Mouse (Mus musculus) midbrain, embryonic 16.5 days (tissue): ENCODE measurements at regions not wholly inside any gene's neighbourhood (a gene's known extent, or its start where the extent isn't known, plus 50 kb on each side); places are given as distances from the start of the nearest gene placed in this dataset.

Source experiments
- ATAC-seq: fragments of 200-750 bp; cut with Nextera tagmentation; 2 replicates; pipeline ENCODE4 v1.8.0; 2017; ENCODE audit warnings: moderate TSS enrichment
- H3K27ac ChIP-seq: fragments of 300-500 bp; sonication (generic); 2 replicates; pipeline ENCODE4 v1.5.1; 2014; ENCODE audit warnings: mild to moderate bottlenecking, low read length, mixed read lengths
- H3K27me3 ChIP-seq: fragments of 300-500 bp; sonication (generic); 2 replicates; pipeline ENCODE4 v1.6.1; 2014; ENCODE audit warnings: low read depth, low read length, mixed read lengths; ENCODE audit not compliant: control insufficient read depth, insufficient read depth
- H3K36me3 ChIP-seq: fragments of 300-500 bp; sonication (generic); 2 replicates; pipeline ENCODE4 v1.6.1; 2014; ENCODE audit warnings: mild to moderate bottlenecking, low read length, moderate library complexity, mixed read lengths; ENCODE audit not compliant: control insufficient read depth, insufficient read depth
- H3K4me1 ChIP-seq: fragments of 300-500 bp; sonication (generic); 2 replicates; pipeline ENCODE4 v1.6.1; 2014; ENCODE audit warnings: mild to moderate bottlenecking, low read length, mixed read lengths; ENCODE audit not compliant: control insufficient read depth, insufficient read depth
- H3K4me2 ChIP-seq: fragments of 300-500 bp; sonication (generic); 2 replicates; pipeline ENCODE4 v1.6.1; 2014; ENCODE audit warnings: mild to moderate bottlenecking, low read length, mixed read lengths
- H3K4me3 ChIP-seq: fragments of 300-500 bp; sonication (generic); 2 replicates; pipeline ENCODE4 v1.5.1; 2014; ENCODE audit warnings: low read depth, mild to moderate bottlenecking, low read length, moderate library complexity, mixed read lengths
- H3K9ac ChIP-seq: fragments of 300-500 bp; sonication (generic); 2 replicates; pipeline ENCODE4 v1.6.1; 2014; ENCODE audit warnings: low read depth, low read length, mixed read lengths
- H3K9me3 ChIP-seq: fragments of 300-500 bp; sonication (generic); replicated peaks from 2 replicates; pipeline ENCODE4 v1.6.1; 2014; ENCODE audit warnings: mild to moderate bottlenecking, low read length, mixed read lengths; ENCODE audit not compliant: control insufficient read depth, poor library complexity, severe bottlenecking
- WGBS: fragments of 180-500 bp; shearing (Covaris S2); extraction: QIAGEN DNeasy Blood & Tissue Kit; methylation state at CpG from one replicate; pipeline ENCODE4 v1.1.7; 2014; 5-methylcytosine and 5-hydroxymethylcytosine counted together

DNA sequence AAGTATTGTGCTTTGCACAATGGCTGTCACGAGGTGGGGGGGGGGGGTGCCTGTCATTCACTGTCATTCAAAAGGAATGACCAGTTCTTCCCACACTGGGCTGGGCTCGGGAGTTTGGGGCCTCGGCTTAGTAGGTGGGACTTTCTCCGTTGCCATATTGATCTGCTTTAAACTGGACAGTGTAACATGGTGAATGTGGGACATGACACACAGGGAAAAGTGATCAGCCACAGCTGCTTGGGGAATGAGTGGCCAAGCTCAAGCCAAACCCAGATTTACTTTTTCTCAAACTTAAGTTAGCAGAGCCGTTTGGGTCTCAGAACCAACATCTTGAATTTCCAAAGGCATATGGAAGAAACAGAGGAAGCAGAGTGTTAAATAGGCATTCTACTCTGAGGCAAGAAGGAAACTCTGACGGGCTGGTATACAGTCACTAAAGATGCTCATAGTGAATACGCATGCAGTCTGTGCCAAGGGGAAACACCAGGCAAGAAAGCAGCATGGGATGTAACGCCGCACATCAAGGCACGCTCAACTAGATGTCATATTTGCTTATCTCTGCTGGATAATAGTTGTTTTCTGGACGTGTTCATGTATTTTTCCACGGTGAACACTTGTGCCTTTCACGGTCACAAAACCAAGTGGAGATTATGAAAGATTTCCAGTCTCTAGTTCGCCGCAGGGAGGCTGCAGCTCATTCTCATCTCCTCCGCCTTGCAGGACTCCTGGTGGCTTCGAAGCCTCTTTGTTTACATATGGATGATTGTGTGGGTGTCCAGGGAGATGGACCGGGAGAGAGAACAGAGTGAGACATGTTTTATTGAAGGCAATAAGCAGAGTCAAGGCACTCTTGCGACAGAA is 72.3 kb upstream of the 1700024P04Rik start:
- H3K27ac ChIP-seq, result no peak overlapping the region
- H3K9me3 ChIP-seq, result no peaks in the 10 kb centered on the region
- no peak overlapping the region for H3K9ac ChIP-seq
- WGBS, result 41% methylated on average over 19 of the region's 19 CpGs
- H3K4me1 ChIP-seq, result peaks cover 4% of the 10 kb centered on the region; the same call in 1 of the 2 replicates
- ATAC-seq, result no peak
- H3K4me2 ChIP-seq, result 0 out of 2 replicates have a peak overlapping the region, but pooled peaks have one; percentile 13
- H3K27me3 ChIP-seq, result no peaks in the 10 kb centered on the region
- no peak overlapping the region for H3K4me3 ChIP-seq
- no peaks in the 10 kb centered on the region for H3K36me3 ChIP-seq

DNA sequence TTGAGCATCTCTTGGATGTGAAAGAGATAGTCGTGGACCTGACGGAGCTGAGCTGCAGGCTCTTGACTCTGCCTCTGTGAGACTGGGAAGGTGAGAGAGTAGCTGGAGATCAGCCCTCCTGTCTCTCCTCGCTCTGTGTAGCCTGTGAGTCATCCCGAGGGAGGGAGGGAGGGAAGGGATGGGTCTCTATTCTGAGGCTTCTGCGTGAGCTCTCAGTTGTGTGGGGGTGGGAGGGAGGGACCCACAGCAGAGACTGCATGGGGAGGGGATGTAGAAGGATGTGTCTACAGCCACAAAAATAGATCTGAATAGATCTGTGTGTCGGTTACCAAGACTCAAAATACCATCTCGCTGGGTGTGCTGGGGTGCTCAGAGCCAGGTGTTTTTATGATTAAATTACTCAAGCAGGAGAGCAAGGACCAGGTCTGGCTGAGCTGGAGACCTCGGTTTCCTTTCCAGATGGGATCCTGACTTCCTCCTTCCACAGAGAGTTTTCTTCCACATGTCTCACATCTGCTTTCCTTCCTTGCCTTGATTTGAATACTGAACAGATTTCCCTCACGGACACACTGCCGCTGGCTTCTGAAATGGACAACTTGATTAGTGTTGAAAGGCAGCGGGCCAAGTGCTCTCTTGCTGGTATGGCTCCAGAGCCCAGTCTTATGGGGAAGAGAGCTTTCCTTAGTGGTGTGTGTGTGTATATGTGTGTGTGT is 71.4 kb upstream of the 1700024P04Rik start:
- 50% methylated on average over 10 of the region's 11 CpGs for WGBS
- peaks cover 4% of the 10 kb centered on the region; the same call in 1 of the 2 replicates for H3K4me1 ChIP-seq

DNA sequence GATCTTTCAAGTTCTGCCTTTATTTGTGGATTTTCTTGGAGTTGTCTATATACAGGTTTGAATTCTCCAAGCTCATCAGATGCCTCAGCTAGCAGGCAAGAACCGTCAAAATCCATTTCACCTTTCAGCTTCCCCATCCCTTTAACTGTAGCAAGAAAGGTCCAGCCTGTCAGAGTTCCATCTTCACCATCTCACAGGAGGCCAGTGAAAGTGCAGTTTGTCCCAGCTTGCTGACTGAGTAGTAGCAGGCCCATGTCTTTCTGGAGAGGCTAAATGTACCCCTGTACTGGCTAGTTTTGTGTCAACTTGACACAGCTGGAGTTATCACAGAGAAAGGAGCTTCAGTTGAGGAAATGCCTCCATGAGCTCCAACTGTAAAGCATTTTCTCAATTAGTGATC is 67.7 kb upstream of the 1700024P04Rik start:
- H3K4me2 ChIP-seq, result no peak overlapping the region
- no peak overlapping the region for H3K4me3 ChIP-seq
- no peaks in the 10 kb centered on the region for H3K9me3 ChIP-seq
- ATAC-seq, result no peak
- whole genome bisulfite sequencing, result 95% methylated on average over 1 of the region's 1 CpGs
- no peak overlapping the region for H3K27ac ChIP-seq
- no peaks in the 10 kb centered on the region for H3K36me3 ChIP-seq
- H3K4me1 ChIP-seq, result peaks cover 3% of the 10 kb centered on the region; the same call in 1 of the 2 replicates
- H3K27me3 ChIP-seq, result no peaks in the 10 kb centered on the region
- no peak overlapping the region for H3K9ac ChIP-seq

More for the DNA sequence above, 71.4 kb upstream of the 1700024P04Rik start:
- ATAC-seq, result no peak
- Histone ChIP-seq H3K36me3 (no peaks in the 10 kb centered on the region), H3K4me3 (no peak overlapping the region), H3K9me3 (no peaks in the 10 kb centered on the region), H3K4me2 (no peak overlapping the region), H3K9ac (no peak overlapping the region), H3K27ac (no peak overlapping the region), H3K27me3 (no peaks in the 10 kb centered on the region)

DNA sequence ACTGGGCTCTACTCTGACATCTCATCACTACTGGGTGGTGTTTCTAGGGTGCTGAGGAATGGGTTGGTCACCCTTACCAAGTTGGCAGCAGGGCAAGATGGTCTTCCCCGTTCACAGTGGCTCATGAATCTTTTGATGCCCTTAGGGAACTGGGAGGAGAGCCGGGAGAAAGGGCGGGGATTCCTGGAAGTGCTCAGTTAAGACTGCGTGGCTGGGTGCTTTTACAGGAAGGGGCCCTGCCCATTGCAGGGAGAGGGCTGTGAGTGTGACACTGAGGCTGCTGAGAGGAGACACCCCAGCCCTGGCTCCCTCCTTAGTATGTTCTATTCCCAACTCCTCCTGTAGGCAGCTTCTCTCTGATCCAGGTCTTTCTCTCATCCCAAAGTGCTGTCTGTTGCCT is 65.3 kb upstream of the 1700024P04Rik start:
- no peak overlapping the region for H3K27ac ChIP-seq
- no peak overlapping the region for H3K4me3 ChIP-seq
- ATAC-seq, result no peak
- H3K36me3 ChIP-seq, result no peaks in the 10 kb centered on the region
- no peak overlapping the region for H3K4me2 ChIP-seq
- no peaks in the 10 kb centered on the region for H3K4me1 ChIP-seq
- 60% methylated on average over 4 of the region's 4 CpGs for WGBS
- no peak overlapping the region for H3K9ac ChIP-seq
- no peaks in the 10 kb centered on the region for H3K27me3 ChIP-seq
- H3K9me3 ChIP-seq, result no peaks in the 10 kb centered on the region

DNA sequence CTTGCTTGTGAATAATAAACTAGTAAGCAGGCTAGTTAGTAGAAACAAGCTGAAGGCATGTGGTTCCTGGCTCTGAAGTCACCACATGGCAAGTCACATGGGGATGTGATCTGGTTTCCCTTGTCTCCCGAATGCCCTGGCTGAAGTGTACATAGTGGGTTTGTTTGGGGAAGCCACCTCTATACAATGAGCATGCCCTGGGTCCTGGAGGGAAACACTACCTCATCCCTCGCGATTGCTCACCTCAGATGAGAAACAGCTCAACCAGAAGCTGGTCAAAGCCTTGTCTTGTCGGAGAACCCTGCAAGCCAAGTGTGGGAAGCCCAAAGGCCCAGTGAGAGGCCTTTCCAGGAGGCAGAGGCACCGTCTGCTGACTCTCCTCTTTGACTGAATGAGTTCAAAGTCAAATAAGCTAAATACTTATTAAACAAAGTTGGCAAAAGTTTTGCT is 64.3 kb upstream of the 1700024P04Rik start:
- no peak overlapping the region for H3K4me2 ChIP-seq
- WGBS, result 85% methylated on average over 5 of the region's 5 CpGs
- H3K4me1 ChIP-seq, result no peaks in the 10 kb centered on the region
- no peak overlapping the region for H3K27ac ChIP-seq
- ATAC-seq, result no peak
- H3K9me3 ChIP-seq, result no peaks in the 10 kb centered on the region
- no peaks in the 10 kb centered on the region for H3K27me3 ChIP-seq
- no peak overlapping the region for H3K4me3 ChIP-seq
- H3K36me3 ChIP-seq, result no peaks in the 10 kb centered on the region
- H3K9ac ChIP-seq, result no peak overlapping the region

DNA sequence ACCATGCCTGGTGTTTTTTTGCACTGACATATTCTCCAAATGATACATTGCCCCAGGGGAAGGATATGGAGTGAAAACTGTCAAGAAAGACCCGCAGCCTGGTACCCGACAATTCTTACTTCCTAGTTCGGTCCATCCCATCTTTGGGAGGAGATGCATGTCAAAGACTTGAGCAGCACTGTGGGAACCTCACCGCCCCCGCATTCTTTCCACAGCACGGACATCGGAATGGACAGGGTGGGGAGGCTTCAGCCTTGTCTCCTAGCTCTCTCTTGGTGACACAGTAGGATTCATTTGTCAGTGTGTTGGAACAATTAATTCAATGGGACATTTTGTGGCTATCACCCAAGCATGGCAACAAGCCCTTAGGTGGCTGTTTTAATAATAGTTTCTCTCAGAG is 62.9 kb upstream of the 1700024P04Rik start:
- 77% methylated on average over 7 of the region's 7 CpGs for WGBS
- no peak overlapping the region for H3K4me3 ChIP-seq

DNA sequence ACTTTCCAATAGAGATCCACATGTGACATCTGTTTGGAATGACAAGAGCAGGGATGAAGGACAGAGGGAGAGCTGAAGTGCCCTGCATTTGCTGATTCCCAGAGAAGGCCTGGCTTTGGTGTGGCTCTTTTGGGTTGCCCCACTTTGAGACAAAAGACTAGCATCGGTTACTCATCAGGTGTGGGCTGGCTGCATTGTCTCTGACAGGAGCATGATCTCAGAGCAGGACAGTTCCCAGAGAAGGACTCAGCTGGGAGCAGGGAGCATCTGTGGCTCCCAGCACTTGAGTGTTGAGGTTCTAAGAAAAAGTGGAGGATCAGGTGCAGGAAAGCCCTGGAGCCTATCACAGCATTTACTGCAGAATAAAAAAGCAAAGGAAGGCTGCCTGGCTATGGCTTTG is 62.4 kb upstream of the 1700024P04Rik start:
- Histone ChIP-seq H3K27me3 (no peaks in the 10 kb centered on the region), H3K36me3 (no peaks in the 10 kb centered on the region), H3K9ac (no peak overlapping the region), H3K4me2 (no peak overlapping the region), H3K9me3 (no peaks in the 10 kb centered on the region), H3K4me1 (no peaks in the 10 kb centered on the region), H3K4me3 (no peak overlapping the region), H3K27ac (no peak overlapping the region)
- ATAC-seq, result no peak
- WGBS, result 81% methylated on average over 1 of the region's 1 CpGs

More for the DNA sequence above, 62.9 kb upstream of the 1700024P04Rik start:
- no peaks in the 10 kb centered on the region for H3K4me1 ChIP-seq
- H3K9me3 ChIP-seq, result no peaks in the 10 kb centered on the region
- H3K36me3 ChIP-seq, result no peaks in the 10 kb centered on the region
- no peak for ATAC-seq
- H3K4me2 ChIP-seq, result no peak overlapping the region
- H3K27ac ChIP-seq, result no peak overlapping the region
- H3K9ac ChIP-seq, result no peak overlapping the region
- H3K27me3 ChIP-seq, result no peaks in the 10 kb centered on the region

DNA sequence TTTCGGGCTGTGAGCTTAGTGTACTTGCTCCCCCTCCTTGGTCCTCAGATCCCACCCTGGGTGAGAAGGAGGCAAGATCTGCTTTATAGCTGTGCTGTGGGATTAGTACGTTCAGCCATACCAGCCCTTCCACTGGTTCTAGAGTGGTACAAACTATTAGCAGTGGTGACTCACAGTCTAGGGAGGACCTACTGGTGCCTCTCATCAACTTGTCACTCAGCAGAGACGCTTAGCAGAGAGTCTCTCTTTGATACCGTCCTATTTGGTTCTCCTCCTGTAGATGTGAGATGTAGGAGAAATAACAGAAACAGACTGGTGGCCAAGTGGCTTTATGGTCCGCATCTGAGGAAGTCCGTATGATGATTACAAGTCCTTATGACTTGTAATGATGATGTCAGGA is 57.7 kb upstream of the 1700024P04Rik start:
- no peaks in the 10 kb centered on the region for H3K4me1 ChIP-seq
- 92% methylated on average over 6 of the region's 6 CpGs for WGBS
- no peak overlapping the region for H3K4me3 ChIP-seq
- no peaks in the 10 kb centered on the region for H3K27me3 ChIP-seq
- H3K9ac ChIP-seq, result no peak overlapping the region
- no peak for ATAC-seq
- H3K27ac ChIP-seq, result no peak overlapping the region
- no peaks in the 10 kb centered on the region for H3K9me3 ChIP-seq
- H3K4me2 ChIP-seq, result no peak overlapping the region
- no peaks in the 10 kb centered on the region for H3K36me3 ChIP-seq

DNA sequence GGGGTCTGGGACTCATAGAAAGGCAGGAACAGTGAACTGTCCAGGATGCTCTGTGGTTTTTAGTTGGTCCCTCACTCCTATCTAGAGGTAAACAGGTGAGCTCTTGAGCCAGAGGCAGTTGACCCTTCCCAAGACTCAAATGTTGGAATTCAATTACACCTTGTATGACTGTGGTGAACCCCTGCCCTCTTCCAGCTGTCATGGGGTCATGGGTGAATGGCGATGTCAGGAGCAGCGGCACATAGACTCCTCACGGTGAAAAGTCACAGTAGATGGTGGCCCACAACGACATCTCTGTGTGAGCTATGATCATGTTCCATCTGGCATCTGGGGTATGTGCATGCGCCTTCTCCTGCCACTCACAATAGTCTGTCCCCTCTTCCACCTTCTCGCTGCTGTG is 56.9 kb upstream of the 1700024P04Rik start:
- H3K4me2 ChIP-seq, result no peak overlapping the region
- H3K4me1 ChIP-seq, result no peaks in the 10 kb centered on the region
- WGBS, result 92% methylated on average over 6 of the region's 6 CpGs
- H3K36me3 ChIP-seq, result no peaks in the 10 kb centered on the region
- H3K27ac ChIP-seq, result no peak overlapping the region
- no peak for ATAC-seq
- no peaks in the 10 kb centered on the region for H3K9me3 ChIP-seq
- no peak overlapping the region for H3K9ac ChIP-seq
- H3K4me3 ChIP-seq, result no peak overlapping the region
- H3K27me3 ChIP-seq, result no peaks in the 10 kb centered on the region
